ENCODE assay signal across 10 mouse cellular contexts in the genomic region with DNA sequence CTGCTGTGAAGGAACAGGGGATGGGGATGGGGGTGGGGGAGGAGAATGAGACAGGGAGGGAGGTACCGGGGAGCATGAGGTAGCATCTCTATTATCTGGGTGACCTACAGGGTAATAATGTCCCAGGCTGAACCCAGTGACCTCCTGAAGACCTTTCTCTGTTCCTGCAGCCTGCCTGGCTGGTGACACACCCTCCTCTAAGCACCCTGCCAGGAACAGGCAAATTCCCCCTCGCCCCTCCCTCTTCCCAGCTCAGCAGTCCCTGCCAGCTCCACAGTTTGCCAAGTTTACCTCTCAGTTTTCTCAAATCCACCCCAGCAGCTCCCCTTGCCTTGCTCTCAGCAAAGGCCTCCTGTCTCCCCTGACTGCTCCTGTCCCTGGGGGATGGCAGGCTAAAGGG. TPM values are rescaled to one million over a fixed set of nuclear protein-coding genes. Genes with fewer than 3 reads are reported as not detected.
DNase-seq lines count a peak whose midpoint lies in the region; ATAC-seq lines count a peak whose summit lies in the region.
"Had no signal": no experiment of that assay in that cellular context is flagged by ENCODE, and none has a peak within 500 bp of the region (broad histone marks: within the 10 kb centered on the region; RNA-seq: fewer than 3 reads in every experiment).

No protein-coding gene starts in this region.

- DNase-seq in embryonic facial prominence, embryonic 10.5 days (ENCODE audit: low spot score) = no peak
- peak; percentile 15 for DNase-seq in kidney, adult 18-20 months
- DNase-seq in kidney, adult 9 months = no peak
- peak; percentile 86 for DNase-seq in R1 (ENCODE audit: low read depth, low spot score)
- DNase-seq in lung, postnatal 10 days = peak; percentile 58
- DNase-seq in spleen, postnatal 36 days (ENCODE audit: low spot score in 2 of 2) = no peak
- no peak for DNase-seq in c-Kit-positive CD71-positive TER-119-positive erythroid progenitor cells, embryonic 14.5 days (ENCODE audit: low spot score)

- no peak overlapping the region for H3K27ac ChIP-seq in embryonic facial prominence, embryonic 13.5 days
- H3K27ac ChIP-seq in embryonic facial prominence, embryonic 10.5 days (replicated peaks) = no peak overlapping the region

- H3K4me2 ChIP-seq in embryonic facial prominence, embryonic 13.5 days = no peak overlapping the region

- peaks cover 21% of the 10 kb centered on the region for H3K4me1 ChIP-seq in embryonic facial prominence, embryonic 13.5 days
- H3K4me1 ChIP-seq in embryonic facial prominence, embryonic 10.5 days = peaks cover 45% of the 10 kb centered on the region

- no peak overlapping the region for H3K9ac ChIP-seq in embryonic facial prominence, embryonic 13.5 days

- H3K36me3 ChIP-seq in embryonic facial prominence, embryonic 13.5 days = no peaks in the 10 kb centered on the region
- no peaks in the 10 kb centered on the region for H3K36me3 ChIP-seq in embryonic facial prominence, embryonic 10.5 days (replicated peaks)

- no peaks in the 10 kb centered on the region for H3K9me3 ChIP-seq in embryonic facial prominence, embryonic 13.5 days
- H3K9me3 ChIP-seq in embryonic facial prominence, embryonic 10.5 days = no peaks in the 10 kb centered on the region

- H3K27me3 ChIP-seq in embryonic facial prominence, embryonic 13.5 days = peaks cover 39% of the 10 kb centered on the region
- peaks cover 44% of the 10 kb centered on the region for H3K27me3 ChIP-seq in embryonic facial prominence, embryonic 10.5 days (replicated peaks; ENCODE audit: low read depth, poor library complexity, severe bottlenecking)

- ATAC-seq in embryonic facial prominence, embryonic 13.5 days (ENCODE audit: insufficient number of reproducible peaks, insufficient read depth, low FRiP score, low TSS enrichment, low read depth) = 0 out of 2 replicates have a peak, but pooled peaks have one; percentile 50

- H3K4me3 ChIP-seq in embryonic facial prominence, embryonic 13.5 days = no peak overlapping the region
- no peak overlapping the region for H3K4me3 ChIP-seq in embryonic facial prominence, embryonic 10.5 days

- WGBS in embryonic facial prominence, embryonic 13.5 days = 13% methylated on average over 1 of the region's 2 CpGs
- 7% methylated on average over 2 of the region's 2 CpGs for whole genome bisulfite sequencing in embryonic facial prominence, embryonic 10.5 days

RNA-seq across cellular contexts. Expression of a gene that starts 19.3 kb away (rescaled TPM):
- polyA plus RNA-seq in embryonic facial prominence, embryonic 13.5 days (2015; fragmentation: Nextera tagmentation; extraction: Ambion mirVana) = 2.3 and 2.8 TPM in 2 replicates
- 2.3 and 3.2 TPM in 2 replicates for polyA plus RNA-seq in embryonic facial prominence, embryonic 10.5 days (2016; fragmentation: Nextera tagmentation; extraction: Ambion mirVana)

RNA-seq across cellular contexts. Expression of a gene that starts 32.5 kb away (rescaled TPM):
- 1.2 and 1.8 TPM in 2 replicates for polyA plus RNA-seq in embryonic facial prominence, embryonic 13.5 days (2015; fragmentation: Nextera tagmentation; extraction: Ambion mirVana)
- 1.9 and 2.0 TPM in 2 replicates for polyA plus RNA-seq in embryonic facial prominence, embryonic 10.5 days (2016; fragmentation: Nextera tagmentation; extraction: Ambion mirVana)
- polyA plus RNA-seq: liver, embryonic 16.5 days had no signal

RNA-seq across cellular contexts. Expression of a gene that starts 32.5 kb away (rescaled TPM):
- 0.34 and 0.37 TPM in 2 replicates for polyA plus RNA-seq in embryonic facial prominence, embryonic 13.5 days (2015; fragmentation: Nextera tagmentation; extraction: Ambion mirVana)
- polyA plus RNA-seq in embryonic facial prominence, embryonic 10.5 days (2016; fragmentation: Nextera tagmentation; extraction: Ambion mirVana) = 1.00 and 1.4 TPM in 2 replicates
- polyA plus RNA-seq: large intestine, adult 2 months; liver, embryonic 16.5 days had no signal

Comparison
In these comparisons a context has a peak if more than half of its experiments do, and no peak if none do; other contexts are left out.
1. DNase-seq: peak in kidney, adult 18-20 months (single experiment), R1 (single experiment) and lung, postnatal 10 days (single experiment); none in embryonic facial prominence, embryonic 10.5 days (single experiment), kidney, adult 9 months (single experiment), spleen, postnatal 36 days (0 of 2) and c-Kit-positive CD71-positive TER-119-positive erythroid progenitor cells, embryonic 14.5 days (single experiment).